Mouse (Mus musculus) spleen, adult 2 months (tissue): ENCODE data around the gene Sh3bp2.

Experiments used
- CTCF ChIP-seq: fragments of 200-500 bp; IDR thresholded peaks from 2 replicates; pipeline ENCODE4 v1.5.1; 2011; ENCODE audit warnings: mild to moderate bottlenecking, inconsistent platforms; ENCODE audit not compliant: insufficient read depth, insufficient read length, insufficient replicate concordance; ENCODE audit errors: extremely low read depth
- POLR2A ChIP-seq: fragments of 200-500 bp; IDR thresholded peaks from 2 replicates; pipeline ENCODE4 v1.6.1; 2011; ENCODE audit warnings: low read depth, low read length, inconsistent platforms

DNA sequence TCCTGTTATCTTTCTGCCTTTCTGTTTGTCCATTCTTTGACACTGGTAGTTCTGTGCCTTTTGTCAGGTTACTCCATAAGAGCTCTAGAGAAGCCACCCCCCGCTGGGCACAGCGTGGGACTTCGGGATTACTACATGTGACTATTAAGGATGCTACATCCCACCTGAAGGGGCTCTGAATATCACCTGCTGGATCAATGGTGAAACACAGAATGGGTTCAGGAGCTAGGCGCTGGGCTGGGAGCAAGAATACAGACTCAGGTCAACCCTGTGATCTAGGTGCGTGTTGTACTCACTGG is 788 bp downstream of the Sh3bp2 start:
- TF ChIP-seq POLR2A (no peak), CTCF (no peak)
